In genomic region chr2:48767778-48768177, GRCm38 (mm10) we compare ENCODE assay signal across 14 mouse cellular contexts. TPM values are rescaled to one million over a fixed set of nuclear protein-coding genes. Genes with fewer than 3 reads are reported as not detected.
DNase-seq lines count a peak whose midpoint lies in the region; ATAC-seq lines count a peak whose summit lies in the region.
"Had no signal": no experiment of that assay in that cellular context is flagged by ENCODE, and none has a peak within 500 bp of the region (broad histone marks: within the 10 kb centered on the region; RNA-seq: fewer than 3 reads in every experiment).

No protein-coding gene starts in this region.

- peak; percentile 78 for ATAC-seq in granulocyte monocyte progenitor cell, adult 5-6 weeks (replicated peaks; ENCODE audit: poor library complexity, severe bottlenecking)

- DNase-seq in frontal cortex, postnatal 36 days (ENCODE audit: low spot score in 2 of 2) = peak; percentile 12 to 58
- no peak for DNase-seq in frontal cortex, postnatal 14 days (ENCODE audit: low spot score in 2 of 2)
- DNase-seq in lung, postnatal 36 days = peak; percentile 17
- no peak for DNase-seq in lung, adult 18-20 months
- peak; percentile 51 for DNase-seq in telencephalon, adult 2 months (ENCODE audit: low read depth, low spot score)
- DNase-seq in gastrocnemius, postnatal 25 days = no peak
- DNase-seq: adrenal gland, postnatal 36 days; cerebellum, adult 11 months; gastrocnemius, postnatal 36 days; kidney, adult 18-20 months; kidney, postnatal 36 days; liver, embryonic 13.5 days; thymus, adult 18-20 months had no signal

RNA-seq across cellular contexts. Expression of gene Acvr2a, which starts 46.1 kb away (rescaled TPM):
- 1.1 and 2.1 TPM in 2 replicates for total RNA-seq in granulocyte monocyte progenitor cell, adult 5-6 weeks (2014; fragmentation: Nextera tagmentation)
- 1.5 and 1.8 TPM in 2 replicates for total RNA-seq in granulocyte monocyte progenitor cell, adult 5-6 weeks (2017)
- 10 to 100 TPM; 13.4 to 19.4 TPM for total RNA-seq in gastrocnemius, postnatal 25 days (2021)

Comparison
In these comparisons a context has a peak if more than half of its experiments do, and no peak if none do; other contexts are left out.
1. DNase-seq: peak in frontal cortex, postnatal 36 days (2 of 2), lung, postnatal 36 days (single experiment) and telencephalon, adult 2 months (single experiment); none in frontal cortex, postnatal 14 days (0 of 2), lung, adult 18-20 months (0 of 2) and gastrocnemius, postnatal 25 days (single experiment).
2. RNA of gene Acvr2a, which starts 46.1 kb away (total RNA-seq): 13.4 to 19.4 TPM in gastrocnemius, postnatal 25 days; 1.1 to 2.1 TPM in granulocyte monocyte progenitor cell, adult 5-6 weeks; every median in the first group is over 4 times any median in the second.